Comparison of ENCODE assay signal across 8 mouse cellular contexts in the genomic region with DNA sequence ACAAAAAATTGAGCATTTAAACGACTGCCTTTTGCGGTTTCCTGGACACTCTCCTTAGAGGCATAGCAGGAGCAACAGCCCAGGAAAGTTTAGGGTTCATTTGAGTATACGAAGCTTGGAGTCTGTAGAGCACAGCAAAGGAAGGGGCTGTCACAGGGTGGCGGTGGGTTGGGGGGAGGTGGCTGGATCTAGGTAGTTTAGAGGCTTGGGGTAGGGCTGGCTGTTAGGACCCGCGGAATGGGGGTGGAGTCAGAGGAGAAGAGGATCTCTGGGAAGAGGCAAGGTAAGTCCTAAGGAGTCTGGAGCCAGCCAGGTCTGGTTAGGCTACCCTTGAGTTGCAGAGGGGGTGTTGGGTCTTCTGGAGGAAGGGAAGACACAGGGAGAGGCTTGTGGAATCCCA.
DNase-seq lines count a peak whose midpoint lies in the region; ATAC-seq and TF ChIP-seq lines count a peak whose summit lies in the region.

No protein-coding gene starts in this region.

- no peak overlapping the region for H3K9ac ChIP-seq in hindbrain, embryonic 16.5 days (ENCODE audit: low read depth, low read length)

- H3K9me3 ChIP-seq in forebrain, embryonic 10.5 days = no peaks in the 10 kb centered on the region
- H3K9me3 ChIP-seq in hindbrain, embryonic 16.5 days (ENCODE audit: control insufficient read depth, low read length) = no peaks in the 10 kb centered on the region

- H3K79me2 ChIP-seq in myocyte (ENCODE audit: control insufficient read depth, insufficient read depth) = no peaks in the 10 kb centered on the region

- no peak for TF ChIP-seq POLR2A in myocyte (IDR thresholded peaks at IDR 0.05; ENCODE audit: insufficient read length, low read depth)

- H3K4me2 ChIP-seq in hindbrain, embryonic 16.5 days (ENCODE audit: low read length) = peak overlapping the region; percentile 51
- peak overlapping the region; percentile 51 for H3K4me2 ChIP-seq in myocyte (ENCODE audit: low read depth)

- WGBS in forebrain, embryonic 10.5 days = 64% methylated on average over 6 of the region's 6 CpGs
- 58% methylated on average over 6 of the region's 6 CpGs for WGBS in hindbrain, embryonic 16.5 days

- DNase-seq in layer of hippocampus, adult 2 months (ENCODE audit: low spot score in 2 of 2) = no peak
- DNase-seq in layer of hippocampus, adult 8-10 months (ENCODE audit: low spot score in 2 of 2) = no peak
- DNase-seq in forebrain, embryonic 10.5 days (ENCODE audit: extremely low spot score, low spot score) = no peak
- no peak for DNase-seq in urinary bladder, postnatal 4 days (ENCODE audit: low spot score in 2 of 2)
- DNase-seq in urinary bladder, postnatal 14 days (ENCODE audit: low spot score) = no peak
- DNase-seq in spleen, postnatal 4 days (ENCODE audit: low spot score in 2 of 2) = no peak

- H3ac ChIP-seq in myocyte (ENCODE audit: control insufficient read depth, insufficient read length) = no peak overlapping the region

- no peak for TF ChIP-seq CTCF in layer of hippocampus, adult 2 months (conservative IDR thresholded peaks at IDR 0.05)

- ATAC-seq in hindbrain, embryonic 16.5 days = no peak

- H3K4me1 ChIP-seq in forebrain, embryonic 10.5 days = peaks cover 22% of the 10 kb centered on the region
- peaks cover 9% of the 10 kb centered on the region; the same call in 1 of the 2 replicates for H3K4me1 ChIP-seq in hindbrain, embryonic 16.5 days (ENCODE audit: control insufficient read depth, insufficient read depth, low read depth, low read length)

- peak overlapping the region; percentile 63 for H3K27ac ChIP-seq in layer of hippocampus, adult 2 months
- H3K27ac ChIP-seq in forebrain, embryonic 10.5 days = peak overlapping the region; percentile 13; the same call in 1 of the 2 replicates
- H3K27ac ChIP-seq in hindbrain, embryonic 16.5 days (ENCODE audit: low read depth, low read length) = 0 out of 2 replicates have a peak overlapping the region, but pooled peaks have one; percentile 13

- H3K4me3 ChIP-seq in layer of hippocampus, adult 2 months = peak overlapping the region; percentile 51; the same call in 1 of the 2 replicates
- peak overlapping the region; percentile 41 for H3K4me3 ChIP-seq in forebrain, embryonic 10.5 days
- H3K4me3 ChIP-seq in hindbrain, embryonic 16.5 days (ENCODE audit: low read length) = no peak overlapping the region
- no peak overlapping the region for H3K4me3 ChIP-seq in myocyte

- no peaks in the 10 kb centered on the region; the same call in 1 of the 2 replicates for H3K36me3 ChIP-seq in forebrain, embryonic 10.5 days (replicated peaks)
- no peaks in the 10 kb centered on the region for H3K36me3 ChIP-seq in hindbrain, embryonic 16.5 days (ENCODE audit: control insufficient read depth, insufficient read depth, low read length)
- no peaks in the 10 kb centered on the region for H3K36me3 ChIP-seq in myocyte (ENCODE audit: control insufficient read depth, insufficient read depth)

- H3K27me3 ChIP-seq in forebrain, embryonic 10.5 days (ENCODE audit: poor library complexity, severe bottlenecking) = no peaks in the 10 kb centered on the region
- no peaks in the 10 kb centered on the region for H3K27me3 ChIP-seq in hindbrain, embryonic 16.5 days (replicated peaks; ENCODE audit: control insufficient read depth, insufficient read depth, low read length)
- peaks cover 6% of the 10 kb centered on the region for H3K27me3 ChIP-seq in myocyte (ENCODE audit: control insufficient read depth, insufficient read depth, insufficient read length)

TF ChIP-seq in myocyte, 11 proteins besides CTCF, POLR2A, EP300 and RAD21:
- TF ChIP-seq E2F4 (IDR thresholded peaks at IDR 0.05; ENCODE audit: insufficient read depth) = no peak
- TF ChIP-seq SRF (IDR thresholded peaks at IDR 0.05; ENCODE audit: control insufficient read depth, insufficient read length, low read depth) = no peak
- no peak for TF ChIP-seq MYOG (IDR thresholded peaks at IDR 0.05; ENCODE audit: control insufficient read depth in 1 of 3, insufficient read depth in 1 of 3, insufficient read length in 2 of 3, low read depth in 2 of 3)
- no peak for TF ChIP-seq MAX (IDR thresholded peaks at IDR 0.05; ENCODE audit: low read depth)
- no peak for TF ChIP-seq POLR2AphosphoS2 (IDR thresholded peaks at IDR 0.05; ENCODE audit: insufficient read length, low read depth)
- no peak for TF ChIP-seq TCF3 (IDR thresholded peaks at IDR 0.05; ENCODE audit: insufficient read length, low read depth)
- TF ChIP-seq TCF12 (IDR thresholded peaks at IDR 0.05; ENCODE audit: insufficient read depth, poor library complexity, severe bottlenecking) = no peak
- no peak for TF ChIP-seq USF1 (IDR thresholded peaks at IDR 0.05; ENCODE audit: low read depth)
- TF ChIP-seq CEBPB (IDR thresholded peaks at IDR 0.05; ENCODE audit: insufficient read depth, poor library complexity, severe bottlenecking) = no peak
- TF ChIP-seq REST (IDR thresholded peaks at IDR 0.05; ENCODE audit: insufficient read depth, insufficient read length) = no peak
- no peak for TF ChIP-seq MYOD1 (IDR thresholded peaks at IDR 0.05; ENCODE audit: control insufficient read depth in 1 of 3, insufficient read length in 2 of 3, low read depth in 2 of 3)
TF ChIP-seq in myocyte: peak in this region for 0.

Comparison
In these comparisons a context has a peak if more than half of its experiments do, and no peak if none do; other contexts are left out.
1. H3K27ac ChIP-seq: peak in every context shown above with its lines; median percentile 63 in layer of hippocampus, adult 2 months; 13 in forebrain, embryonic 10.5 days; 13 in hindbrain, embryonic 16.5 days.
2. H3K4me3 ChIP-seq: peak in layer of hippocampus, adult 2 months (single experiment) and forebrain, embryonic 10.5 days (single experiment); none in hindbrain, embryonic 16.5 days (single experiment) and myocyte (single experiment).